Mouse (Mus musculus): ENCODE results near the gene Abl1. TPM values are rescaled to one million over a fixed set of nuclear protein-coding genes. Genes with fewer than 3 reads are reported as not detected.

Abl1 gene
- polyA plus RNA-seq, 1 experiment from 2014 or later = 43.7 TPM

DNA sequence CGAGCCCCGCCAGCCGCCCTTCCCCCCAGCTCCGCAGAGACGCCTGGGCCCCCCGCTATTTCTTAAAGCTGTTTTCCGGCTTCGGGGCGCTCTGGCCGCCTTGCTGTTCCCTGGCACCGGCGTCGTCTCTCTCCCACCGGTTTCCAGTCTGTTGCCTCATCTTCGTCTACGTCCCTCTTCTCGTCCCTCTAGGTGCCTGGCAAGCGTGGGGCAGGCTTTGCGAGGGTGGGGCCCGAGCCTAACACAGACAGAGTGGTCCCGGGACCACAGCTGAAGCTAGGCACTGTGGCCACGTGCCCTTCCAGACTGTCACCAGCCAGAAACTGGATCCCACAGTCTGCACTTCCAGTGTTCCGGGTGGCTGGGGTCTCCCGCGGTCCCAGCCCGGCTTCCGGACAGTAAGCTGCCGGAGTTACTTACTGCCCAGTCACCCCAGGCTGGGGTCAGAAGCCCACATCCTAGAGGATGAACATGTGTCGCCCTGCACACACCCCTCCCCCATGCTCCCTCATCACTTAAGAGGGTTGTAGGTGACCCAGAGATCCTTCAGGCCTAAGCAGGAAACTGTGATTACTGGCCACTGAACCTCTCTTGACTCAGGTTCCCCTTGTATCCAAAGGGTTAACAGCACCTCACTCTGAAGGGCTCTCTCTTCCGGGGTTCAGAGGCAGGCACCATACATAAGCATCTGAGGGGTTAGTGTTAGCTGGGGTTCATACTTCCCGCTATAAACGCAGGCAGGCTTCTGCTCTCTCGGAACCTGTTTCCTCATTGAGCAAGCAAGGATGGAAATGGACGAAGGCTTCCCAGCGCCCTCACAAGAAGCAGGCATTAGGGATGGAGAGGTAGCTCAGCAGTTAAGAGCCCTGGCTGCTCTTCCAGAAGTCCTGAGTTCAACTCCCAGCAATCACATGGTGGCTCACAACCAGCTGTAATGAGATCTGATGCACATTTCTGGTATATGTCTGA lies 158.8 kb downstream of the Abl1 start:
- WGBS = 3% methylated on average over 34 of the region's 35 CpGs
- no peaks in the 10 kb centered on the region for H3K36me3 ChIP-seq (ENCODE audit: insufficient read depth, low read length)
- H3K9ac ChIP-seq (replicated peaks; ENCODE audit: low read length) = peak overlapping the region; percentile 66
- peak overlapping the region; percentile 98 for H3K4me2 ChIP-seq (replicated peaks; ENCODE audit: low read depth, low read length)
- H3K4me3 ChIP-seq (ENCODE audit: low read length) = peak overlapping the region; percentile 62
- no peak overlapping the region for H3K27ac ChIP-seq (ENCODE audit: low read length)
- H3K4me1 ChIP-seq (ENCODE audit: insufficient read depth, low read length) = peaks cover 20% of the 10 kb centered on the region
- peaks cover 41% of the 10 kb centered on the region for H3K27me3 ChIP-seq (ENCODE audit: insufficient read depth, low read length)
- H3K9me3 ChIP-seq (ENCODE audit: low read length) = no peaks in the 10 kb centered on the region
- peak; percentile 24; the same call in 1 of the 2 replicates for ATAC-seq (ENCODE audit: low FRiP score, low TSS enrichment)

DNA sequence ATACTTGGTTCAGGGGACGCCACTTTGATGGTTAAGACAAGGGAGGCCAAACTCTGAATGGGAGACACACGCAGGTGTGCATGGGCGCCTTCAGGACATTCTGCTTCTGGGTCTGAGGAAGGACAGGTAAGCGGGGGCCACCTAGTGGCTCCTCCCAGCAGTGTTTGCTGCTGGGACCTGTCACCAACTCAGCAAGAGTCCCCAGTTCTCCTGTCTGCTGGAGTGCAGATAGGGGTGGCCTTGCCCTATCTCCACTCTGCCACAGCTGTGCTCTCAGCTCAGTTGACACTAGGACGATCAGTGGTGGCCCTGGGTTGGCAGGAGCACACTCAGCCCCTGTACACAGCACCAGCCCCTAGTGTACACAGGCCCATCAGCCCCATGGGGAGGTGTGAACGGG lies 159.7 kb downstream of the Abl1 start:
- WGBS = 20% methylated on average over 6 of the region's 6 CpGs

DNA sequence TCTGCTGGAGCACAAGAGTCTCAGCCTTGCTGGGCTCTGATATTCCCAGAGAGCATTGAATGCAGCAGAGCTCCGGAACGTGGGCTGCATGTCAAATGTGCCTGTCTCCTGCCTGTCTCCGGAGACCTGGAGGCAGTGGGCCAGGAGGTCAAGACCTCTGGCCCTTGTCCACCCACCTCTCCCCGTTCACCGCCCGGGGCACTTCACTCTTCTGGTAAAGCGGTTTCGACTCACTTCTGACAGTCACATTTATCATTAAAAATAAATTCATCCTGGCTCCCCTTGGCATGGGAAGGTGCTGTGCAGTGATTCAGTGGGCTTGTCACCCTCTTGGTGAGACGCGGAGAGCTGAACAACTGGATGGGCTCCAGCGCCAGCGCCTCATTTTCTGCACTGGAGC lies 162.0 kb downstream of the Abl1 start:
- Histone ChIP-seq H3K27ac (ENCODE audit: low read length) (no peak overlapping the region), H3K9me3 (ENCODE audit: low read length) (no peaks in the 10 kb centered on the region), H3K4me1 (ENCODE audit: insufficient read depth, low read length) (peaks cover 28% of the 10 kb centered on the region), H3K9ac (replicated peaks; ENCODE audit: low read length) (no peak overlapping the region), H3K4me2 (replicated peaks; ENCODE audit: low read depth, low read length) (no peak overlapping the region), H3K4me3 (ENCODE audit: low read length) (no peak overlapping the region), H3K27me3 (ENCODE audit: insufficient read depth, low read length) (peaks cover 26% of the 10 kb centered on the region), H3K36me3 (ENCODE audit: insufficient read depth, low read length) (no peaks in the 10 kb centered on the region)
- no peak for ATAC-seq (ENCODE audit: low FRiP score, low TSS enrichment)
- 25% methylated on average over 12 of the region's 12 CpGs for WGBS

More for the DNA sequence above, 159.7 kb downstream of the Abl1 start:
- Histone ChIP-seq H3K4me1 (ENCODE audit: insufficient read depth, low read length) (peaks cover 20% of the 10 kb centered on the region), H3K36me3 (ENCODE audit: insufficient read depth, low read length) (no peaks in the 10 kb centered on the region), H3K4me3 (ENCODE audit: low read length) (no peak overlapping the region), H3K27ac (ENCODE audit: low read length) (no peak overlapping the region), H3K9ac (replicated peaks; ENCODE audit: low read length) (no peak overlapping the region), H3K27me3 (ENCODE audit: insufficient read depth, low read length) (peaks cover 41% of the 10 kb centered on the region), H3K9me3 (ENCODE audit: low read length) (no peaks in the 10 kb centered on the region), H3K4me2 (replicated peaks; ENCODE audit: low read depth, low read length) (no peak overlapping the region)
- ATAC-seq (ENCODE audit: low FRiP score, low TSS enrichment) = peak; percentile 12; the same call in 1 of the 2 replicates

Other genes with a start within 250 kb of the Abl1 start
- gene Ass1, start 218.2 kb upstream of the Abl1 start, polyA plus RNA-seq (2015; fragmentation: Nextera tagmentation; extraction: Ambion mirVana) = 130 and 164 TPM in 2 replicates
- 80.9 and 84.9 TPM in 2 replicates for gene Fubp3, start 115.7 kb upstream of the Abl1 start, polyA plus RNA-seq (2015; fragmentation: Nextera tagmentation; extraction: Ambion mirVana)
- gene Prdm12, start 48.3 kb upstream of the Abl1 start, polyA plus RNA-seq (2015; fragmentation: Nextera tagmentation; extraction: Ambion mirVana) = not detected in 2 replicates
- 75.1 and 79.7 TPM in 2 replicates for gene Exosc2, start 17.7 kb upstream of the Abl1 start, polyA plus RNA-seq (2015; fragmentation: Nextera tagmentation; extraction: Ambion mirVana)
- gene Qrfp, start 122.2 kb downstream of the Abl1 start, polyA plus RNA-seq (2015; fragmentation: Nextera tagmentation; extraction: Ambion mirVana) = 0.09 TPM in 1 of 2 replicates, not detected in the other
- 1.4 and 1.5 TPM in 2 replicates for gene Fibcd1, start 157.6 kb downstream of the Abl1 start, polyA plus RNA-seq (2015; fragmentation: Nextera tagmentation; extraction: Ambion mirVana)
- 4.1 and 4.7 TPM in 2 replicates for gene Lamc3, start 198.9 kb downstream of the Abl1 start, polyA plus RNA-seq (2015; fragmentation: Nextera tagmentation; extraction: Ambion mirVana)

Measured in kidney, embryonic 16.5 days (tissue).